Mouse (Mus musculus) retina, postnatal 7 days (tissue): ENCODE measurements around the gene G530012D18Rik.
"Not testable (repeated sequence)": the region's sequence is repeated elsewhere in the genome, so short reads cannot be mapped to it uniquely, and the experiment has no call there.

ENCODE experiments used
- DNase-seq: peaks from one replicate; pipeline ENCODE4 v3.0.0-alpha.2; 2012; ENCODE audit warnings: low read depth, low spot score

The G530012D18Rik gene

DNA sequence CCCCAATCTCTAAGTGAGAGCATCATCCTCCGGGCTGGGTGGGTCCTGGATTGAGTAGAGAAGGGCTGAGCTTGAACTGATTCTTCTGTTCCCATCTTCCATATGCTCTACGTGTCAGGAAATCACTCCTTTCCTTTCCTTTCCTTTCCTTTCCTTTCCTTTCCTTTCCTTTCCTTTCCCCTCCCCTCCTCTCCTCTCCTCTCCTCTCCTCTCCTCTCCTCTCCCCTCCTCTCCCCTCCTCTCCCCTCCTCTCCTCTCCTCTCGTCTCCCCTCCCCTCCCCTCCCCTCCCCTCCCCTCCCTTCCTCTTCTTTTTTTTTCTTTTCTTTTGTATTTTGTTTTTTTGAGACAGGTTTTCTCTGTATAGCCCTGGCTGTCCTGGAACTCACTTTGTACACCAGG is at the start of gene G530012D18Rik:
Gene G530012D18Rik, plus strand, starts transcription at position 301 of the 400 bp plus-strand sequence.
- not testable (repeated sequence) for DNase-seq

GRCm38 (mm10) chr1:85526401-85526800 is 49.1 kb upstream of the G530012D18Rik start:
- not testable (repeated sequence) for DNase-seq

GRCm38 (mm10) chr1:85528451-85529110 is 46.9 kb upstream of the G530012D18Rik start:
- not testable (repeated sequence) for DNase-seq

- not testable (repeated sequence) for DNase-seq
Observed at GRCm38 (mm10) chr1:85543818-85544217, 31.7 kb upstream of the G530012D18Rik start.

DNA sequence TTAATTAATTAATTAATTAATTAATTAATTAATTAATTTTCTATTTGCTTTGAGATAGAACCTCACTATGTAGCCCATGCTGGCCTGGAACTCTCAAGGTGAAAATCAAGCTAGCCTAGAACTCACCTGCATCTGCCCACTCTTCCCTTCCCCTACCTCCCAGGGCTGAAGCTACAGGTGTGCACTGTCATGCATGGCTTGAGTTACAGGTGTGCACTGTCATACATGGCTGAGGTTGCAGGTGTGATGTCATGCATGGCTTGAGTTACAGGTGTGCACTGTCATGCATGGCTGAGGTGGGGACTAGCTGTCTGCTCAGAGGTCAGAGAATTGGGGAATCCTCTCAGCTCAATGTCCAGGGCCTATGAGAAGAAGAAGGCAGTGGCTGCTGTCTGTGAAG is 29.0 kb upstream of the G530012D18Rik start:
- not testable (repeated sequence) for DNase-seq

DNA sequence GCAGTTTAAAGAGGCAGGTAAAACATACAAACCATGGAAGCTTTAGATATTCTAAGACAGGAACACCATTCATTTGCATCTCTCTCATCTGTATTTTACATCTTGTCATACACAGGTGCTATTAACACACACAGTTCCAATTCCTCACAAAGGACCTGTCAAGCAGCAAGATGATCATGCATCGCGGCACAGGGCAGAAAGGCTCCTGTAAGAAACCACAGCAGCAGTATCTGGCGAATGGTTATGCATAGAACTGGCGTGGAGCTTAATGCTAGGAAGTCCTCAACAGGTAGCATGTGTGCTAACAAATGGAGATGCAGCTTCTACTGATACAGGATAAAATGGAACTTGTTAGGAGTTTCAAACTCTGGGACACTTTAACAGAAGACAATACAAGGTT is 20.2 kb upstream of the G530012D18Rik start:
- DNase-seq: not testable (repeated sequence)

DNA sequence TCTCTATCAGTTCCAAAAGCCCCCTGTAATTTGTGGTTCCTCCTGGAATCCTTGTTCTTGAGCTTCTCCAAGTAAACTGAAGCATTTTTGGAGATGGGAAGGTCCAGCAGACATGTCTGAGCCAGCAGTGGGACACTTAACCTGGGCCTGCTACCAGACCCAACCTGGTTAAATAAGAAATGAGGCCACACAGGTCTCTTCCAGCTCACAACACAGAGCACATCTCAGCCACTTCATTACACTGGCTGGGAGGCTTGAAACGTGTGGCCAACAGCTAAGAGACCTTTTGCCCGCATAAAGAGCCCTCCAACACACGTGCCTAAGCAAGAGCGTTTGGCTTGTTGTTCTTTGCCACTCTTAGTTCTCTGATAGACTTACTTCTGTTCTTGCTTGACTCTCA is 1.9 kb upstream of the G530012D18Rik start:
- not testable (repeated sequence) for DNase-seq

DNA sequence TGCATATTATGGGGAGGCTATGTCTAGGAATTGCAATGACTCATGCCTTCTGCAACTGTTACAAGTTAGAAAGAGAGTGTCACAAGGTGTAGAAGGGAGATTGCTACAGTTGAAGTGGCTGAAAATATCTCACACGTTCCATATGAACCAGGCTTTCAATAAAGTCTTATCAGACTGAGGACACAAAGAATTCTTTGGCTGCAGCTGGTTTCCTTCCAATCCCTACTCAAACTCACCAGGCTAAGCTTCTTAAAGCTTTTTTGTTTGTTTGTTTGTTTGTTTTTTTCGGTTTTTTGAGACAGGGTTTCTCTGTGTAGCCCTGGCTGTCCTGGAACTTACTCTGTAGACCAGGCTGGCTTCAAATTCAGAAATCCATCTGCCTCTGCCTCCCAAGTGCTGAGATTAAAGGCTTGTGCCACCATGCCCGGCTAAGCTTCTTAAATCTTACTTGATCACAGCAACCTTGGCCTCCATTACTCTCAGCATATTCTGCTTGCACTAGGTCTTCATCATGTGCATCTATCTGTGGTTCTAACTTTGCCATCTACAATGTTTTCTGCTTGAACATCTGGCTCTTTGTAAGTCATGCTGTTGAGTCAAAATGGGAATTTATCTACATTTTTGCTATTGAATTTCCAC is 3.0 kb downstream of the G530012D18Rik start:
- not testable (repeated sequence) for DNase-seq

DNA sequence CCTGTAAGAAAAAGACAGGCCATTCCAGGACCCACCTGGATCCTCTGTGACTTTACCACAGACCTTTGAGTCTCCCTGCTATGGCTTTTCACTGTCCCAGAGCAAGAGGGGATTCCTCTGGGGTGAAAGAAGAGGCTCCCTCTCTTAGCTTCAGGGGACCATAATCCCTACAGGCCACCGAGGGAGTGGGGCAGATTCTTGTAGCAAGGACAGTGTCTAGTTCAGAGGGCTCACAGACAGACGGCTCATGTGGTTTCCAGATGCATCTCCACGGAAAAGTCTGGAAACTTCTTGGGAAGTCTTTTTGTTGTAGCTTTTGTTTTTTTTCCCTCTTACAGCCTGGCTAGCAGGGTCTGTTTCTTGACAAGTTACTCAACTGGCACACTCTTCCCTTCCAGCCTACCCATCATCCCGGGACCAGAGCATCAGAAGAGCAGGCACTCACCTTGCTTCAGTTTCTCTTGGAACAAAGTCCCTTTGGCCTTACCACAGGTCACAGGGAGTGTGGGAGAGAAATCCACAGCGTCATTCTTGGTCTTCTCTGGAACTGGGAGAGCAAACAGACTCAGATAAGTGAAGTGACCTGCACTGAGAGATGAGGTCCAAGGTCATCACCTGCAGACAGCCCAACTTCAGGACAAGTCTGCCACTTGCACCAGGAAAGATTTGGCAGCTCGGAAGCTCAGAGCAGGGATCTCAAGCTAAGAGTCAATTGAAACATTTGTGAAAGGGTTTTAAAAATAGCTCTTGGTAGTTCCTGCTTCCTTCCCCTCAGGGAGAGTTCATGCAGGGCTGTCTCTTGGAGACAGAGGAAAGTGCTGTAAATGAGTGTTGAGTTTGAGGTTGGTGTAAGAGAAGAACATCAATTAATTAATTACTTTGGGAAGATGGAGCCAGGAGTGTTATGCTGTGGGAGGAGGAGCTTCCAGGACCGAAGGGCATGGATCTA is 4.0 kb downstream of the G530012D18Rik start:
- not testable (repeated sequence) for DNase-seq

DNA sequence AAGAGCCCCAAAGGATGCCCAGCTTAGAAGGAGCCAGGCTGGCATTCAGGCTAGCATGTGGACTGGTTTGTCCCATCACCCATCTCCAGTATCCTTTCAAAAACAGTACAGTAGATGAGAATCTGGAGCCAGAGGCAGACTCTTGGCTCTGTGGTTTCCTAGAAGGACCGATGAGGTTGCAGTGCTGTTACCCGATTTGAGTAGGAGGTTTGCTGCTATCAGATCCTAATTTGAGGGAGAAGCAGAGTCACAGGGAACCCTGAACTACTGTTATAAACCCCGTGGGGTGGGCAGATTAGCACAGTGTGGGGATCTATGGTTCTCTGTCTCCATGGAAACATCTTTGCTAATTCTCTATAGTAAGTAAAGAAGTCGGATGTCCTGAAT is 4.7 kb downstream of the G530012D18Rik start:
- DNase-seq: not testable (repeated sequence)

DNA sequence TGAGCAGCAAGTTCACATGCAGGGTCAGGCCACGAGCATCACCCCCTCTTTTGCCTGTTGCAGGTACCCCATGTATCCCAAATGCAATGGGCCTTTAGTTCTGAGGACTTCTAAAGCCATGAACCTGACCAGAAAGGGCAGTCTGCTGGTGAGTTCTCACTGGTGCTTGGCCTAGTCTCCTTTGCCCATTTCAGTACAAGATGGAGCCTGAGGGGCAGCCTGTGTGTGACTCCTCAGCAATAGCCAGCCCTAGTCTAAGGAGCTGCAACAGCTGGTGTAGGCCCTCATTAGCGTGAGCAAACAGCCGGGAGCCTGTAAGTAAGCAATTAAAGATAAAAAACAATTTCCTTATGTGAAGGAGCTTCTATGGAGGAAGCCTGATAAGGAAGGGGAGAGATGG is 5.1 kb downstream of the G530012D18Rik start:
- DNase-seq: not testable (repeated sequence)

DNA sequence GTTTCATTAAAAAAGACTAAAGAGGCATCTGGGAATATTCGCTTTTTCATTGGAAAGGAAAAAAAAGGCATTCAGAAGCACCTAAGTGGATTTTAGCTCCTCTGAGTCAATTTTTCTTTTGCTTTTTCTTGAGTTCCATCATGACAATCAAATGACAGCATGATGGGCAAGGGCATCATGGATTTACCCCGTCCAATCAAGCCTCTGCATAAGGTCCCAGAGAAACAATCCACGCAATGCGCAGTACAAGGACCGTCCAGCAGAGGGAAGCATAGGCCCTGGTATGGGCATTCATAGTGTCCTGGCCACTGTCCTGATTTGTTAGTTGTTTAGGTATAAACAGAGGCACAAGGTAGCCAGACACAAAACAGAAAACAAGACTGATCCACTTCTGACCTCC is 6.0 kb downstream of the G530012D18Rik start:
- DNase-seq: not testable (repeated sequence)

GRCm38 (mm10) chr1:85588697-85589096 is 13.2 kb downstream of the G530012D18Rik start:
- DNase-seq: not testable (repeated sequence)

GRCm38 (mm10) chr1:85592526-85592925 is 17.1 kb downstream of the G530012D18Rik start:
- not testable (repeated sequence) for DNase-seq

DNA sequence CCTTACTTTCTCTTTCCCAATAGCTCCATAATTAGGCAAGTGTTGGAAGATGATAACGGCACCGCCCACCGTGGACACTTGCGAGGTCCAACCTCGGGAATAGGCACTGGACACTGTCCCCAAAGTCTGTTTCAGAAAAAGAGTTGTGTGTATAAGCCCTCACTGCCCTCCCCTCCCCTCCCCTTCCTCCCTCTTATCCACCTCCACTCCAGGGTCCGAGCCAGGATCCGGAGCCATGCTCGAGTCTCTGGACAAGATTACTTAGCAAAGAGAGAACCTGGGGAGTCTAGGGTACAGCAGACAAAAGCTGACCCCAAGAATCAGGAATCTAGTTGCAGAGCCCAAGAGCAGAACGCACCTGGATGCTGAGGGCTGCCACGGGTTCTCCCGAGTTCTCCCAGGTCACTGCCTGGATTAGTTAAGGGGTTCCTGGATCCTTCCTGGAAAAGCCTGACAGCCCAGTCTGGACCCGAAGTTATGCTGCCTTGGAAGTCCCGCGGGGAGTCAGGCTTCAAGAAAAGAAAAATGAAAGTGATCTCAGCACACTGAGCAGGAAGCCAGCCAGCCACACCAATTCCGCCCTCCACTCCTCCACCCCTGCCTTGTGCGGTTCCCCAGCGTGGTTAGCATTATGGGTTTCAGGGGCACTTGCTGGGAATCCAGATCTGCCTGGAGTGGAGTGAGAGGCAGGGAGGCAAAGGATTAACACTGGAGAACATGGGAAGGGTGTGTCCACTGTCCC is 23.0 kb downstream of the G530012D18Rik start, which contains the start of gene Sp110:
Gene Sp110, minus strand, starts transcription at position 547 of the 742 bp plus-strand sequence.
- DNase-seq: not testable (repeated sequence)

DNA sequence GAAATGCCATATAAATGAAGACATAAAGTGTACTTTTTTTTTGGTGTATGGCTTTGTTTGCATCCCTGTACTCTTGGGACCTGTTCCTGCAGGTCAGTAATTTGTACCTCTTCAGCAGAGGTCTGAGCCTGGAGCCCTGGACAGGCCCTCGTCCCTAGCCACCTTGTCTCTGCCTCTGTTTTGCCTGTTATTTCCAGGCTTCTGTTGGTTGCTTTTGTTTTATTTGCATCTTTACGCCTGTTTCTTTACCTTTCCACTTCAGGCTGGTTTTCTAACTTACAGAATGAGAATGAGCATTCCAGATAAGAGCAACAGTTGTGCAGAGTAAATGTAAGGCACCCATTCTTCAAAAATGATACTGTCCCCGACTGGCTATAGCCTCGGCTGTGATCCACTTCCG is 24.6 kb downstream of the G530012D18Rik start, which contains the start of gene Sp140:
Gene Sp140, plus strand, starts transcription at position 301 of the 400 bp plus-strand sequence.
- DNase-seq: not testable (repeated sequence)

DNA sequence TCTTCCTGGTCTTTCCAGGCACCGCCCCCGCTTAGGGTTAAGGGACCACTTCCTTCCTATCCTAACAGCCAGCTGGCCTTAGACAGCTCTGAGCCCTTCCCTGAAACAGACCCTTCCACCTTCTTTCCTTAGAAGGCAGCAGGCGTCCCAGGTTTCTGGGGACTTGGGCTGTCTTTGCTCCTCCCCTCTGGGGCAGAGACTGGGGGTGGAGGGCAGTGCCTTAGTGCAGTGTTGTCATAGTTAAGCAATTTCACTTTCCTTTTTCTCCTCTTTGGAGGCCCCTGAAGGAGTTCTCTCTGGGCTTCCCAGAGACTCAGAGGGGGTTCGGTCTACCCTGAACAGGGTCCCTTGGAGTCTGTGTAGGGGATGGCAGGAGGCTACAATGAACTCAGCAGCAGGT is 25.3 kb downstream of the G530012D18Rik start:
- not testable (repeated sequence) for DNase-seq

- DNase-seq: not testable (repeated sequence)
Observed at GRCm38 (mm10) chr1:85604341-85604740, 28.9 kb downstream of the G530012D18Rik start.

GRCm38 (mm10) chr1:85608361-85608760 is 32.9 kb downstream of the G530012D18Rik start:
- not testable (repeated sequence) for DNase-seq

DNA sequence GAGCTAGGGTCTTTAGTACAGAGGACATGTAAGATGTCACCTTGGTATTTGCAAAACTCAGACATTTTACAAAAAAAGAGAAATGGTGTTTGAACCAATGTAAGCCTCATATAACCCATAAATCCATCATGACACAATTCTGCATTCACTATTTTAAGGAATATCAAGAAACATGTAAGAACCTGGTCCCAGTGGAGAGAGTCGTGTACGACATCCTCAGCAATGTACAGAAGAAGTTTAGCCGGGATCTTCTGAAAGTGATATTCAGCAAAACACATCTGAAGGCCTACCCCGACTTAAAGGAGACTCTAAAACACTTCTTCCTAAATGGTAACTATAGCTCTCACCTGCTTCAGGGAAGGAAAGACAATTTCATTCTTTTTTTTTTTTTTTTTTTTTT is 35.1 kb downstream of the G530012D18Rik start:
- not testable (repeated sequence) for DNase-seq

- DNase-seq: not testable (repeated sequence)
Observed at GRCm38 (mm10) chr1:85615096-85615495, 39.6 kb downstream of the G530012D18Rik start.
